Mouse (Mus musculus) kidney, postnatal 14 days (tissue): ENCODE data around the gene Ptpn6.
"Not testable (repeated sequence)": the region's sequence is repeated elsewhere in the genome, so short reads cannot be mapped to it uniquely, and the experiment has no call there.

ENCODE experiments used
- DNase-seq: peaks from one replicate; pipeline ENCODE4 v3.0.0; 2022; ENCODE audit warnings: mixed read lengths

The Ptpn6 gene

DNA sequence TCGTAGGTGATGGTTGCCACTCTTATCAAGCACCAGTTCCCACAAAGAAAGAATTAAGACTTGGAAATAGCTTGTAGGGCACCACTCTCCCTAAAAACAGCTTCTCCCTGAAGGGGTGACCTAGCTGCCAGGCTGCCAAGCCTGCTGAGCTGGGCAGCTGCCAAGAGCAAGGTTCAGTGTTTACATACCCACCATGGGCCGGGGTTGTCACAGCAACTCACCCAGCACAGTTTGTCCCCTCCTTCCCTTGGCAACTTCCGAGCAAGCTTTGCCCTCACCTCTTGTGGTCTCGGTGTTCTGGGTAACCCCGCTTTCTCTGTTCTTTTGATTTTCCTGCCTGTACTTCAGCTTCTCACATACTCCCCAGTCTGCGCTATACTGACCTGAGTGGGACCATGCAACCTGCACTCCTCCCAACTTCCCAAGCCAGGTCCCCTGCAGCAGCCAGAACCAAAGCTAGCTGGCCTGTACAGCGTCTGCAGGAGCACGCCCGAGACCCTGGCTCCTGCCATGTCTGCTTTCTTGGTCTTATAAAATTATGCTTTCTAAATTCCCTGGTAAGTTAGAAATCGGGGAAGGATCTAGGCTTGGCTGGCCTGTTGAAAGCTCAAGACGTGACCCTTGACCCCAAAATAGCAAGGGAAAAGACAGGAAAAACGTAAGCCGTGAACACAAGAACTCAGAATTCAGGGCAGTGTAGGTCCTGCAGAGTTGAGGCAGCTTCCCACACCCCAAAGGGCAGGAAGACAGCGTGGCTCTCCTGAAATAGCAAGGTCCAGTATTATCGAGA, 44.2 kb downstream of the Ptpn6 start:
- DNase-seq: peak; percentile 94

DNA sequence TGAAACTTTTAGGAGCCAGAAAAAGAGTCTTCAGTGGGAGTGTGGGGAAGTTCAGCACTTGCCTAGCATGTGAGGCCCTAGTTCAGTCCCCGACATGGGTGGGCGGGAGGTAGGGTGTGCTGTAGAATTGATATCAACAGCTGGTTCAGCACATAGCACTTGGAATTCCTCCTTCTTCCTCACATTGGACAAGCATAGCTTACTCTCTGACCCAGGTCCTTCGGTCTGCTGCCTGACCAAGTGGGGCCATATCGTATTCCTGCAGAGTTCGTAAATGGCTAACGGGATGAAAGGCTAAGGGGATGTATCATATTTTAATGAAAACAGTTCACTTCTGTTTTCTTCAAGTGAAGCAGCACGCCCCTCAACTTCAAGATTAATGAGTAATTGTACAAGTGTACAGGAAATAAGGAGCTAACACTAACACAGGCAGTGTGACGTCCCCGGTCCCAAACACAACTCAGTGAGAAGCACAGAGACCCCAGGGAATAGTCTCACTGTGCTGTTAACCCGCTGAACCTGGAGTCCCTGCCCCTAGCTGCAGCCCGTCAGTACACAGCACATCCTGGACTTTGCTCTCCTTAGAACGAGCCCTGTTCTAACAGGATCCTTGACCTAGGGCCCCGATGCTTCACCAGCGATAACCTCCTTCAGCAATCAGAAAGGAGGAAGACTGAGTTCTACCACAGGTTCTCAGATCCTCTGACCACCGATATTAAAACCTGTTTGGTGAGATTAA, 45.1 kb downstream of the Ptpn6 start:
- DNase-seq: peak; percentile 62

DNA sequence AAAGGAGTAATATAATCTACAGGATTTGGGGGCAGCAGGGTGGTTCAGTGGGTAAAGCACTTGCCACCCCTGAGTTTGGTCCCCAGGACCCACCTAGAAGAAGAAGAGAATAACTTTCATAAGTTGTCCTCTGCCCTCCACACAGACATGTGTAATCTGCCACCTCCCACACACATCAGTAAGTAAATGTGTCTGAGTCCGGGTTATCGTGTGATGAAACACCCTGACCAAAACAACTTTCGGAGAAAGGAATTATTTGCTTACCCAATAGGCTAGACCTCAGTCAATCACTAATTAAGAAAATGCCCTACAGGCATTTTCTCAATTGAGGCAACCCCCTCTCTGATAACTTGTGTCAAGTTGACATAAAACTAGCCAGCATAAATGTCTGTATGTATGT, 48.0 kb downstream of the Ptpn6 start:
- no peak for DNase-seq

DNA sequence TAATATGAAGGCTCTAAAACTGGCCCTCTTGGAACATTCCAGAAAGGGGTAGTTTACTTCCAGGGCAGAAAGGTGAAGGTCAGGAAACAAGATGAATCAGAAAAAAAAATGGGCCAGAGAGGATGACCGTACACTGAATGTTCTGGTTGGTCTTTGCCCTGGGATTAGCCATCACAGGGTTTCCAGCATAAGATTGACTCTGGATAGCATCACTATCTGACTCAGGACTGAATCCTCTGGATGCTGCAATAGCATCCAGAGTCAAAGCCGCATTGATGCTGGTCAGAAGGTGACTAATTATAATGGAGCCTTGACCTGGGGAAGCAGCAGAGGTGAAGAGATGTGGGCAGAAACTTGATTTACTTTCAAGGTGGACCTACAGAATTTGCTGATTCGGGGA, 49.5 kb downstream of the Ptpn6 start:
- no peak for DNase-seq

DNA sequence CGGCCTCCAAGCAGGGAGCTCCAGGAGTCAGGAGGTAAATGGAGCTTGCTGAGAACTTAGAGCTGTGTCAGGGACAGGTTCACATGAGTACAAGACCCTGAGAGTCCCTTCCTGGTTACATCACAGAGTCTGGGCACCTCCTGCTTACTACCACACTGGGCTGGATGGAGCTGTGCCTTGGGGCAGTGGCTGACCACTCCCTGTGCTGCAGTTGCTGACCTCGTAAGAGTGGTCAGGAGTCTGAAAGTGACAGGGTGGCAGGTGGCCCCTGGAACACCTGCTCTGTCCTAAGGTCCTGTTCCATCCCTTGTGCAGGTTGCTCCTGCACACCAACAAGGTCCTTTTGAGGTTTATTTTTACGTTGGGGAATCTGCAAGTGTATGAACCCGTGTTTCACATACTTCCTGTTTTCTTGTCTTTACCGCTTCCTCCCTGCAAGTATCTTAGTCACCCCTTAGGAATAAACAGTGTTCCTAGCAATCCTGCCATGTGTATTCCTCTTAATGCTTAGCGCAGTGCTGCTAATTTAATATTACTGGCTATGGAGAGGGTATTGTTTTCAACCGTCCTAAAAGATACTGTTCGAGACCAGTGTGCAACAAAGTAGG, 50.3 kb downstream of the Ptpn6 start:
- DNase-seq: no peak

DNA sequence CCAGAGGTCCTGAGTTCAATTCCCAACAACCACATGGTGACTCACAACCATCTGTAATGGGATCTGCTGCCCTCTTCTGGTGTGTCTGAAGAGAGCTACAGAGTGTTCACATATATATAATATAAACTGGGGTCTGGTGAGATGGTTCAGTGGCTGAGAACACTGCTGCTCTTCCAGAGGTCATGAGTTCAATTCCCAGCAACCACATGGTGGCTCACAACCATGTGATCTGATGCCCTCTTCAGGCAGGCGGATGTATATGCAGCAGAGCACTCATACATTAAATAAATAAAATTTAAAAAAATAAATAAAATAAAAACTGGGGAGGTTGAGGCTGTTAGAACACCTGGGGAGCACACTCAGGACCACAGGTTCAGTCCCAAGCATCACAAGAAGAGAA, 51.9 kb downstream of the Ptpn6 start:
- not testable (repeated sequence) for DNase-seq

DNA sequence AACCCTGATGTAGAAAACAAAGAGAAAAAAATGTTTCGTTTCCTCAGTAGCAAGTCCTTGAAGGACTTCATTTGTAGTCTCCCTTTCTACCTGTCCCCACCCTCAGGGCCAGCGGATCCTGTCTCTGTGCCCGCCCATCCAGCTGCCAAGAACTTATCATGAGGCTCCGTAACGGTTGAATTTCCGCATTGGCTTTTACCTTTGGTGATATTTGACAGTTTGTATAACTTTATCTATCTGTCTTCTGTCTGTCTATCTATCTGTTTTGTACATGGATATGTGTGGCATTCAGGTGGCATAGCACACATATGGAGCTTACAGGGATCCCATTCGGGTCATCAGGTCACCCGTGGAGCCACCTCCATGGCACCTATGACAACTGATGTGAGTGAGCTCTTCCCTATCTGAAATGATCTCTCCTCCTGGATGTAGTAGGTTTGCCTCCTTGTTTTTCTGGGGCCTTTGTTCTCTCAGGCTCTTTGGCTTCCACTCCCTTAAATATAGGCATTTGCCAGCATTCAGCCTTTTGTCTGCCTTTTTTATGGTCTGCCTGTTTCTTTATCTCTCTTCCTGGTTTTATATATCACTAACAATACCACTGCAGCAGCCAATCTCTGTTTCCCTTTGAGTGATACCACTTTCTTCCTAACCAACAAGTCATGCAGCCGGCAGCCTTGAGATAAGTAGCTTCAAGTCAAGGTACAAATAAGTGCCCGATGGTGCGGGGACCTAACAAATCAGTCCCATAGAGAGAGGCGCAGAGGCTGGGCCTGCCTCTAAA, 52.7 kb downstream of the Ptpn6 start:
- DNase-seq: no peak

DNA sequence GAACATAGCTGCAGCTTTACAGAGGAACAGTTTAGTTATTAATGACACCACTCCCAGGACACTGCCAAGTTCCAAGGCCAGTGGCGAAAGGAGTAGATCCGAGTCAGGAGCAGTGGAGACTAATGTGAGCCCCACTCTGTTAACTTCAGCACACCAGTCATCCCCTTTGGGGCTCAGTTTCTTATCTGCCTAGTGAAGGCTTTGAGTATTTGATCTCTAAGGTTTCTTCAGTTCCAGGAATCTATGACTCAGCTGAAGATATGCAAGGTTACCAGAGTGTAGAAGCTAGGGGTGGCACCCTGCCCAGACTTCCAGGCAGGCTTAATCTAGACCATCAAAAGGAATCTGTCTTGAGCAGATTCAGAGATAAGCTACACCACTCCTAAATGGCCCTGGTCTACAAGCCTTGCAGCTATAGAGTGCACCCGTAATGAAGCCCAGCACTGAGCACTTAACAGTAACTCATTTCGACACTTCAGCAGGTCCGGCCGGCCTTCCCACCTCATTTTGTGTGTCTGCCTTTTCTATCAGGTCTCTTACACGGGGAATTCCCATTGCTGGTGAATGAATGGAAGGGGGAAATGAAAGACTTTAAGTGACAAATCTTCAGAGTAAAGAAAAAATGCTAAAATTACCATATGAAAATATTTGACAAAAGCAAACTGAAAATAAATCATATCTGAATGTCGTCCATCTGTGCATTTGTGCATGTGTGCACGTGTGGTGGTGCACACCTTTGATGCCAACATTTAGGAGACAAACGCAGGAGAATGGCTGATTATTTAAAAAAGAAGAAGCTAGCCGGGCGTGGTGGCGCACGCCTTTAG, 54.7 kb downstream of the Ptpn6 start:
- peak; percentile 79 for DNase-seq

DNA sequence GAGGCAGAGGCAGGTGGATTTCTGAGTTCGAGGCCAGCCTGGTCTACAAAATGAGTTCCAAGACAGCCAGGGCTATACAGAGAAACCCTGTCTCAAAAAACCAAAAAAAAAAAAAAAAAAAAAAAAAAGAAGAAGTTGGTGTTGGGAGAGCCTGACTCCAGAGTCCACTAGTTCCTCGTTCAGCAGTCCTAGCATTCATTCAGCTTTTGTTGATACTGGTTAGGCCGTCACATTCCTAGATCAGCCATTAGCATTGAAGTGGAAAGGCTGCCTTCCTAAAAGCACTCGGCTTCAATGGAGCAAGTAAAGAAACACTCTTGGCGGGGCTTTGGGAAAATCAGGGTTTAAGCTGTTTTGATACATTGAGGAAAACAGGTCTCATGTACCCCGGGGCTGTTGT, 56.2 kb downstream of the Ptpn6 start:
- peak; percentile 45 for DNase-seq

DNA sequence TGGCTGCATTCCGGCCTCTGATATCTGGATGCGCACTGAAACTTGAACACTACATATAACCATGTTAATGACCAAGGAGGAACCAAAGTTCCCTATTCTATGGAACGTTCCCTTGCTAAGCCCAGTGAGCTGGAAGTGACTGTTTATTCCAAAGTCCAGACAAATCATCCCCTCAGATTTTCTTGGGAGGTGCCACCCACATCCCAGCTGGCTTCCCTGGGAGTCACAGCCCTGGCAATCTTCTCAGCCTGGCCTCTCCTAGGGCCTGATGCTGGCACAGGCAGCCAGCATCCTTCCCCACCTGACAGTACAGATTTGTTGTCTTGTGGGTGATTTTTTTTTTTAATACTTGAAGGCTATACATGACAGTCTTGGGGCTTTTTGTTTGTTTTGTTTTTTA, 59.0 kb downstream of the Ptpn6 start:
- peak; percentile 54 for DNase-seq

DNA sequence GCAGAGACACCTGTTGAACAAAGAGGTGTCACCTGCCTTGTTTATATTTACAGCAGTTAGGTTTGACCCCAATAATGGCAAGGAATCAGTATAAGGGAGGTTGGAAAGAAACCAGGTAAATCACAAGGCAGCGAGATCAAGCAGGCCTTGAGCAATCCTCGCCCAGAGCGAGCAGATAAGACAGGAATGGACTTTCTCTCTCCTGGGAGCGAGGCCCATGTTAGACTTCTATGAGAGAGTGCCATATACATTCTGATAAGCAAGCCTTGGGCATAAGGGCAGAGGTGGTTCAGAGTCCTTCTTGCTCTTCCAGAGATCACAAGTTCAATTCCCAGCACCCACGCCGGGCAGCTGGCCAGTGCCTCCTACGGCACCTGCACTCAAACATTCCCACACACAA, 59.7 kb downstream of the Ptpn6 start:
- DNase-seq: no peak

DNA sequence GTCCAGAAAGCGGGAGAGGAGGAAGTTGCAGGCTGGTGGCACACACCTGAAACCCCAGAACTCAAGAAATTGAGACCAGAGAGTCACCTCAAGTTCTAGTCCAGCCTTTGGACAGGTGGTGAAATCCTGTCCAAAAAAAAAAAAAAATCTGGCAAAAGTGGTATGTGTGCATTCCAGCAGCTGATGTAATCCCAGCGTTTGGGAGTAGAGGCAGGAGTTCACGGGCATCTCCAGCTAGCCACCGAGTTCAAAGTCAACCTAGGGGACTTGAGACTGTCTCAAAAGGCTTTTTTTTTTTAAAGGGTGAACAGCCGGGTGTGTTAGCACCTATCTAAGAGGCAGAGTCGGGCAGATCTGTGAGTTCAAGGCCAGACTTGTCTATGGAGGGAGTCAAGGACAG, 62.3 kb downstream of the Ptpn6 start:
- no peak for DNase-seq

DNA sequence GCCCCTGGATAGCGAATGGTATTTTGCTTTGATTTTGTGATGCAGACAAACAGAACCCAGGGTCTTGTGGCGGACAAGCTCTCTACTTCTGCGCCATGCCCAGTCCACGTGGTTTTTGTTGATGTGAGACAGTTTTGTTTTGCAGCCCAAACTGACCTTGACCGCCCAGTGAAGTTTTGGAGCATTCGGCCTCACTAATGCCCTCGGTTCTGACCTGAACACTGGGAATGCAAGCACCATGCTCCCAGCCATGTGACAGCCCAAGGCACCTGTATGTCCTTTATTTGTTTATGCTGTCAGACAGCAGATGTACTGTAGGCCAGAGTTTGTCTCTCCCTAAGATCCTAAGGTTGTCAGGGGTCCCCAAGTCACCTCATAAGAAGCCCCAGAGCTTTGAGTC, 63.9 kb downstream of the Ptpn6 start:
- no peak for DNase-seq

DNA sequence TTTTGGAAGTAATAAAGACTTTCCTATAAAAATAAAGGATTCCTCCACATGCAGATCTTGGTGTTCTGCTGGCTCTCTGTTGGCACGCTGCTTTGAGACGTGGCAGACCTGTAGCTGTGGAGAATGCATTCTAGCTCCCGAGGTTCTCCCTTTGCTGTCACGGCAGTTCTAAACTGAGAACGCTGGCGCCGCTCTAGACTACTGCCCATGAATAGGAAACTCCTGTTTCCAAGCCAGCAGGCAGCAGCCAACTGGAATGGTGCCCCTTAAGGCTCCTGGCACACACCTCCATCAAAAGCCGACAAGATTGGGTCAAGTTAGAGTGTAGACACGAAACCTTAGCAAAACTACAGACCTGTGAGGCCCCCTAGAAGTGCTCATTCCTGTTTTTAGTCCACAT, 64.9 kb downstream of the Ptpn6 start:
- DNase-seq: no peak

DNA sequence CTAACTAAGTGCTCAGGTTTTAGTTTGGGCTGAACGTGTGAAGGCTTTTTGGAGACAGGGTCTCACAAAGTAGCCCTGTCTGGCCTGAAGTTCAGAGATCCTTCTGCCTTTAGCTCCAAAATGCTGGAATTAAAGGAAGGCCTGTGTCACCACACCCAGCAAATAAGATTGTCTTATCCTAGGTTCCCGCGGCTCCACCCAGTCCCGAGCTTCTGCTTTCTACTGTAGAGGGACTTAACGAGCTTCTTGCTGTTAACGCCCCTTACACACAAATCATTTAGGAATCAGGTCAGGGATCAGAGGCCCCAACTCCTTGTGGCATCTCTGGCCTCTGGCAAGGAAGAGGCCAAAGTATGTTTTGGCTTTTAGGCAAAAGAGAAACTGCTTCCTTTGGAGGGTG, 66.4 kb downstream of the Ptpn6 start:
- no peak for DNase-seq
